Mouse (Mus musculus) mouse trophoblast stem cell (cell line): ENCODE measurements around the gene Kank3.

Experiments used
- in situ Hi-C, 2 experiments: fragments of 300-500 bp; cut with MseI, MboI; formaldehyde crosslinking; loops; 2 replicates in 1 of 2; 3 replicates in 1 of 2; pipeline ENCODE4 v1.15.1; 2025

Kank3 gene

GRCm38 (mm10) chr17:33851331-33851730 is 41.0 kb downstream of the Kank3 start:
- in situ Hi-C loops, result no loop called here

DNA sequence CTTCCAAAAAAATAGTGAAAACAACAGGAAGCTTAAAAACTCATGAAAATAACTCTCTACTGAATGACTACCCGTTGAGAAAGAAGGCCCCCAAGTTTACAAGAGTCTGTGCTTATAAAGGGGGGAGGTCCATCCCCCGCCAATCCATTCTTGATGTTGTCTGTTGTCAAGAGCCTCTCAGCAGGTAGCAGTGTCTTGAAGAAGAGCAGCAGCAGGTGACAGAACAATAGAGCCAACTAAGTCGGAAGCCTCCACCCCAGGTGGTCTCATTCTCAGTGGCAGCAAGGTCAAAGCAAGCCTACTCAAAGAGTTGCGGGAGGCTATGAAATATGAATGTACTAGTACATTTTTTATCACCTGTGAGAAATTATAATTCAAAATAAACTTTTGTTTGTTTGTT is 47.5 kb downstream of the Kank3 start:
- in situ Hi-C loops, result no loop called here

DNA sequence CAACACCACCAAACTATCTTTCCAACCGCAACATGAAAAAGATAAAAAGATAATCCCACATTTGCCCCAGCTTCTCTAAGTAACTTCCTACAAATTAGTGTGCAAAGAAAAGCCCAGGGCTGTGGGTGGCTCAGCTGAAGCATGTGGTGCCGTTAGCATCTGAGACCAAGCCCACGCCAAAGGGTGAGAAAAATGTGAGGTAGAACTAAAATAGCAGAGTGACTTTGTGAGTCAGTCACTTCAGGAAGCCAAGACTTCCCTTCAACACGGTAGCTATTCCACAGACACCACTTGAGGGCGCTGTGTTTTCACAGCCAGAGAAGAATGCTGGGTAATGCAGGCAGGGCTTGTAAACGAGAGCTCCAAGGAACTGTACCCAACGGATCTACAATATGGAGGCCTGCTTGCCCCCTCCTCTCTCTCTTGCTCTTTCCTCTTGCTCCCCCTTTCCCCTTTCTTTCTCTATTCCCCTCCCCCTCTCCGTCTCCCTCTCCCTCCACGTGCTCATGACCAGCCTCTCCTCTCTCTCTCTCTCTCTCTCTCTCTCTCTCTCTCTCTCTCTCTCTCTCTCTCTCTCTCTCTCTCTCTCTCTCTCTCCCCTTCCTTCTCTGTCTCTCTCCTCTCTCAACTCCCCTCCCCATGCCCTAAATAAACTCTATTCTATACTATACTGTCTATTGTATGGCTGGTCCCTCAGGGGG is 55.2 kb downstream of the Kank3 start:
- in situ Hi-C loops, result no loop called here
